Mouse (Mus musculus): ENCODE measurements at regions not wholly inside any gene's neighbourhood (a gene's known extent, or its start where the extent isn't known, plus 50 kb on each side); places are given as distances from the start of the nearest gene placed in this dataset.

GRCm38 (mm10) chr16:29946966-29947365 is 117.2 kb upstream of the Hes1 start:
- peak in 1 of 2 experiments; percentile 11 for DNase-seq (ENCODE audit: low spot score in 2 of 2)

- DNase-seq (ENCODE audit: low spot score in 2 of 2): no peak
These were observed 116.5 kb upstream of the Hes1 start for GRCm38 (mm10) chr16:29947670-29948069.

- no peak for DNase-seq (ENCODE audit: low spot score in 2 of 2)
These were observed 114.0 kb upstream of the Hes1 start for GRCm38 (mm10) chr16:29950136-29950535.

- no peak for DNase-seq (ENCODE audit: low spot score in 2 of 2)
These were observed 113.4 kb upstream of the Hes1 start for GRCm38 (mm10) chr16:29950791-29951190.

GRCm38 (mm10) chr16:29954700-29955099 is 109.5 kb upstream of the Hes1 start:
- no peak for DNase-seq (ENCODE audit: low spot score in 2 of 2)

GRCm38 (mm10) chr16:29956904-29957303 is 107.3 kb upstream of the Hes1 start:
- DNase-seq (ENCODE audit: low spot score in 2 of 2): no peak

GRCm38 (mm10) chr16:29959939-29960637 is 104.1 kb upstream of the Hes1 start:
- no peak for DNase-seq (ENCODE audit: low spot score in 2 of 2)

GRCm38 (mm10) chr16:29963284-29963683 is 100.9 kb upstream of the Hes1 start:
- DNase-seq (ENCODE audit: low spot score in 2 of 2): no peak

GRCm38 (mm10) chr16:29964563-29964962 is 99.6 kb upstream of the Hes1 start:
- DNase-seq (ENCODE audit: low spot score in 2 of 2): no peak

- DNase-seq (ENCODE audit: low spot score in 2 of 2): no peak
These were observed 95.4 kb upstream of the Hes1 start for GRCm38 (mm10) chr16:29968743-29969142.

- DNase-seq (ENCODE audit: low spot score in 2 of 2): no peak
These were observed 91.4 kb upstream of the Hes1 start for GRCm38 (mm10) chr16:29972741-29973141.

GRCm38 (mm10) chr16:29973250-29973649 is 90.9 kb upstream of the Hes1 start:
- no peak for DNase-seq (ENCODE audit: low spot score in 2 of 2)

- DNase-seq (ENCODE audit: low spot score in 2 of 2): no peak
These were observed 88.4 kb upstream of the Hes1 start for GRCm38 (mm10) chr16:29975800-29976199.

GRCm38 (mm10) chr16:29977011-29977410 is 87.2 kb upstream of the Hes1 start:
- peak; percentile 43 to 47 for DNase-seq (ENCODE audit: low spot score in 2 of 2)

GRCm38 (mm10) chr16:29977711-29978110 is 86.5 kb upstream of the Hes1 start:
- no peak for DNase-seq (ENCODE audit: low spot score in 2 of 2)

GRCm38 (mm10) chr16:29979066-29979465 is 85.1 kb upstream of the Hes1 start:
- no peak for DNase-seq (ENCODE audit: low spot score in 2 of 2)

- DNase-seq (ENCODE audit: low spot score in 2 of 2): no peak
These were observed 82.6 kb upstream of the Hes1 start for GRCm38 (mm10) chr16:29981543-29981942.

- no peak for DNase-seq (ENCODE audit: low spot score in 2 of 2)
These were observed 81.9 kb upstream of the Hes1 start for GRCm38 (mm10) chr16:29982224-29982785.

- DNase-seq (ENCODE audit: low spot score in 2 of 2): no peak
These were observed 81.0 kb upstream of the Hes1 start for GRCm38 (mm10) chr16:29983161-29983560.

GRCm38 (mm10) chr16:29985126-29985931 is 78.9 kb upstream of the Hes1 start:
- DNase-seq (ENCODE audit: low spot score in 2 of 2): no peak

- no peak for DNase-seq (ENCODE audit: low spot score in 2 of 2)
These were observed 76.6 kb upstream of the Hes1 start for GRCm38 (mm10) chr16:29987595-29987994.

- no peak for DNase-seq (ENCODE audit: low spot score in 2 of 2)
These were observed 76.2 kb upstream of the Hes1 start for GRCm38 (mm10) chr16:29987999-29988398.

All from gastrocnemius, adult 8-10 months (tissue).